Mouse (Mus musculus) thymus, adult 2 months (tissue): Measurements from ENCODE around the gene Ifnl3.

Experiments used
- CTCF ChIP-seq: fragments of 200-500 bp; IDR thresholded peaks from 2 replicates; pipeline ENCODE4 v1.5.1; 2012; ENCODE audit warnings: mild to moderate bottlenecking, control low read depth, low read length, moderate library complexity, borderline replicate concordance; ENCODE audit not compliant: control insufficient read depth, poor library complexity, insufficient read depth; ENCODE audit errors: extremely low read depth
- POLR2A ChIP-seq: fragments of 200-500 bp; IDR thresholded peaks from 2 replicates; pipeline ENCODE4 v1.6.1; 2012; ENCODE audit warnings: mild to moderate bottlenecking, low read length, control low read depth, moderate library complexity; ENCODE audit not compliant: control insufficient read depth, poor library complexity, insufficient read depth; ENCODE audit errors: extremely low read depth

GRCm38 (mm10) chr7:28565407-28565806 lies 42.8 kb downstream of the Ifnl3 start:
- TF ChIP-seq CTCF, result no peak
- no peak for TF ChIP-seq POLR2A
